Mouse (Mus musculus) heart, embryonic 13.5 days (tissue): Measurements from ENCODE around the gene Acot1. TPM values are rescaled to one million over a fixed set of nuclear protein-coding genes. Genes with fewer than 3 reads are reported as not detected.
"Not testable (repeated sequence)": the region's sequence is repeated elsewhere in the genome, so short reads cannot be mapped to it uniquely, and the experiment has no call there.

Experiments
- ATAC-seq: fragments of 200-750 bp; cut with Nextera tagmentation; 2 replicates; pipeline ENCODE4 v1.8.0; 2017; ENCODE audit warnings: moderate TSS enrichment; ENCODE audit not compliant: insufficient number of reproducible peaks, low FRiP score, low TSS enrichment; ENCODE audit errors: extremely low read depth
- H3K27ac ChIP-seq: fragments of 300-500 bp; sonication (generic); replicated peaks from 2 replicates; pipeline ENCODE4 v1.5.1; 2015; ENCODE audit warnings: moderate library complexity, mild to moderate bottlenecking, inconsistent platforms
- H3K27me3 ChIP-seq: fragments of 300-500 bp; sonication (generic); replicated peaks from 2 replicates; pipeline ENCODE4 v1.6.1; 2015; ENCODE audit warnings: mild to moderate bottlenecking, inconsistent platforms
- H3K36me3 ChIP-seq: fragments of 300-500 bp; sonication (generic); 2 replicates; pipeline ENCODE4 v1.6.1; 2015; ENCODE audit warnings: mild to moderate bottlenecking, inconsistent platforms
- H3K4me1 ChIP-seq: fragments of 300-500 bp; sonication (generic); 2 replicates; pipeline ENCODE4 v1.6.1; 2015; ENCODE audit warnings: inconsistent platforms
- H3K4me2 ChIP-seq: fragments of 300-500 bp; sonication (generic); 2 replicates; pipeline ENCODE4 v1.6.1; 2015; ENCODE audit warnings: inconsistent platforms, mild to moderate bottlenecking, moderate library complexity
- H3K4me3 ChIP-seq: fragments of 300-500 bp; sonication (generic); 2 replicates; pipeline ENCODE4 v1.5.1; 2015; ENCODE audit warnings: moderate library complexity, mild to moderate bottlenecking, inconsistent platforms
- H3K9ac ChIP-seq: fragments of 300-500 bp; sonication (generic); 2 replicates; pipeline ENCODE4 v1.6.1; 2015; ENCODE audit warnings: inconsistent platforms, mild to moderate bottlenecking, moderate library complexity
- H3K9me3 ChIP-seq: fragments of 300-500 bp; sonication (generic); 2 replicates; pipeline ENCODE4 v1.6.1; 2016; ENCODE audit warnings: inconsistent platforms
- WGBS: fragments of 180-500 bp; shearing (Covaris S2); methylation state at CpG from one replicate; pipeline ENCODE4 v1.1.7; 2015; ENCODE audit warnings: mixed read lengths; 5-methylcytosine and 5-hydroxymethylcytosine counted together
- polyA plus RNA-seq: library from polyadenylated mRNA; unstranded; fragments of >200 nt; fragmentation: Nextera tagmentation; extraction: Ambion mirVana; gene quantifications from 2 replicates; pipeline ENCODE4 v1.2.1, GENCODE M21; 2015

The Acot1 gene
- polyA plus RNA-seq, 1 experiment from 2014 or later, result 22.4 TPM

DNA sequence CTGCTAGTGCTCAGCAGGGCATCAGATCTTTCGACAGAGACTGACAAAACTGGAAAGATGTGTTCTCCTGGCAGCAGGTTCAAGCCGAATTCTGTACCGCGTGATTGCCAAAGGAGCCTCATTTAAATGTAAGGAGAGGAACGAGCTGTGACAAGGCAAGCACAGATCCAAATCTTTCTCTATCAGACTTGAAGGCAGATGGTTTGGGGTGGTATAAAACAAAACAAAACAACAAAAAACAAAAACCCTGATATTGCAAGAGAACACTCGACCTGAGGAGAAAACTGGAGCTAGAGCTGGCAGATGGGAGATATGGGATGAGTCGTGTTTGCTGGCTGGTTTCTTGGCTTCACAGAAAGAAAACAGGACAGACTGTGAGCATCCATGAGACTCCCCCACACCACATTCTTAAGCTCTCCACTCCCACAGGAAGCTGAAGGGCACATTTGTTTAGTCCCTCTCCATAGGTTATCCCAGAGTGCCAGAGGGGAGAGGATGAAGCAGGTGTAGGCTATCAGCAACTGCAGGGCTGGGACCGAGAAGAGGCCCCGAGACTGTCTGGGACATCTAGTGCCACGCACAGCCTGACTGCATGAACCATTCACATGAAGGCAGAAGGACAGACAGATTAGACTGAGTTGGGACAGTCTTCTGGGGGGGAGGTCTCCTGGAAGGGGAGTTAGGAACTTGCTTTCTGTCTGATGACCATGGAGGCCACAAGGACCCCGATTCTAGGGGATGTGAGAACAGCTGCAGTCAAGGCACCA is 10.8 kb upstream of the Acot1 start:
- H3K4me1 ChIP-seq, result peaks cover 29% of the 10 kb centered on the region
- WGBS, result 49% methylated on average over 11 of the region's 11 CpGs
- no peaks in the 10 kb centered on the region for H3K27me3 ChIP-seq
- no peak overlapping the region for H3K9ac ChIP-seq
- H3K4me2 ChIP-seq, result no peak overlapping the region
- peaks cover 18% of the 10 kb centered on the region for H3K9me3 ChIP-seq
- H3K27ac ChIP-seq, result peak overlapping the region; percentile 67
- H3K4me3 ChIP-seq, result no peak overlapping the region
- ATAC-seq, result no peak
- peaks cover 11% of the 10 kb centered on the region for H3K36me3 ChIP-seq

DNA sequence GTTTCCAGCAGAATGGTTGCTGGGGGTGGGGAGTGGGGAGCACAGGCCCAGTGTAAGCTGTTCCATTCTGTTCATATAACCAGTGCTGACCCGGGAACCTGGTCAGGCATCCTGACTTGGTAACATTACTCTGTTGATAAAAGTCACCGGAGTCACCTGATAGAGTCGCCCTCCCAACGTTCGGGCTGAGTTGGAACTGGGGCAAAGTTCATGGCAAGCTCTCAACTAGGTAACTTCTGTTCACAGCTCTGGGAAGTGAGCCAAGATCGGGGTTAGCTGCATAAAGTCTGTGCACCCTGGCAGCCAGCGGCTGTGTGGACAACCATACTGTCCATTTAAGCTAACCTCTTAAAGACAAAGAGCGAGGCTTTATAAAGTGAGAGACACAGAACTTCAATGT is 10.1 kb upstream of the Acot1 start:
- Histone ChIP-seq H3K4me2 (peak overlapping the region; percentile 42), H3K4me1 (peaks cover 29% of the 10 kb centered on the region), H3K9me3 (peaks cover 18% of the 10 kb centered on the region), H3K27ac (peak overlapping the region; percentile 76)
- 20% methylated on average over 8 of the region's 8 CpGs for WGBS
- not testable (repeated sequence) for H3K27me3 ChIP-seq, H3K4me3 ChIP-seq, H3K9ac ChIP-seq, H3K36me3 ChIP-seq
- ATAC-seq, result peak; percentile 61; the same call in 1 of the 2 replicates

GRCm38 (mm10) chr12:84000418-84000817 is 8.9 kb upstream of the Acot1 start:
- no peak for ATAC-seq

DNA sequence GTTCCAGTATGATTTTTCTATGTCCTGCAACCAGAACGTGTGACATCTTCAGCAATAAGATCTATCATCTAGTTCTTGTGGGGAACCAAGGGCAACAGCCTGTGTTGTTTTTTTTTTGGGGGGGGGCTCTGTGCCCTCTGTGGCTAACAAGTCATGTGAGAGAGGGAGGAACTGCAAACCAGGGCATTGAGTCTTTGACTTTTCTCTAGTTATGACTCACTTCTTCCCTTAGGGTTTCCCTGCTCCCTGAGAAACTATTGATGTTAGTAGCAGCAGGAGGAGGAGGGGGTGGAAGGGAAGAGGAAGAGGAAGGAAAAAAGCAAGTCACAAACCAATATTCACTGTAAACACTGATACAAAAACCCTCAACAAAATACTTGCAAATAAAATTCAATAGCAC is 5.4 kb upstream of the Acot1 start:
- peaks cover 14% of the 10 kb centered on the region for H3K9me3 ChIP-seq
- no peaks in the 10 kb centered on the region for H3K36me3 ChIP-seq
- H3K4me2 ChIP-seq, result no peak overlapping the region
- no peak overlapping the region for H3K4me3 ChIP-seq
- WGBS, result 80% methylated on average over 1 of the region's 1 CpGs
- peaks cover 4% of the 10 kb centered on the region; the same call in 1 of the 2 replicates for H3K27me3 ChIP-seq
- peaks cover 26% of the 10 kb centered on the region for H3K4me1 ChIP-seq
- no peak for ATAC-seq
- H3K27ac ChIP-seq, result no peak overlapping the region
- H3K9ac ChIP-seq, result no peak overlapping the region

More at GRCm38 (mm10) chr12:84000418-84000817, 8.9 kb upstream of the Acot1 start:
- Histone ChIP-seq H3K4me3 (no peak overlapping the region), H3K9ac (no peak overlapping the region), H3K36me3 (no peaks in the 10 kb centered on the region), H3K4me2 (no peak overlapping the region), H3K9me3 (peaks cover 18% of the 10 kb centered on the region), H3K4me1 (peaks cover 29% of the 10 kb centered on the region), H3K27ac (peak overlapping the region; percentile 76), H3K27me3 (no peaks in the 10 kb centered on the region)
- 44% methylated on average over 3 of the region's 3 CpGs for WGBS

DNA sequence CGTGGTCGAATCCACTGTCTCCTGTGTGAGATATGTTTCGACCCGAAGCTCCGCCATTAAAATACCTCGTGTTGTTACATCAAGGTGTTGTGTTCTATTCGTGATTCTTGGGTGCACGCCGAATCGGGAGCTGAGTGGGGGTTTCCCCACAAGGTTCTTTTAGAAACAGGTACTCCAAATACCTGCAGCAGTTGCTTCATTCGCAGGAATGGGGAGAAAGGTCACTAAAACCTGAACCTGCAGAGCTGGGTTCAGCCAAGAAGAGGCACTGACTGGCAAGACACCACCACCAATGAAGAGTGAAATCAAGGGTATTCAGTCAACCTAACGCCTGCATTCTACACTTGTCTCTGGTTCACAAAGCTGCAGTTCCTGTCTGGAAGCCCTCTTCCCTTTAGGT is 1.0 kb upstream of the Acot1 start:
- WGBS, result 84% methylated on average over 12 of the region's 12 CpGs

GRCm38 (mm10) chr12:84008729-84009128 is 561 bp upstream of the Acot1 start:
- Histone ChIP-seq H3K4me3 (peak overlapping the region; percentile 57), H3K27ac (peak overlapping the region; percentile 67), H3K4me2 (peak overlapping the region; percentile 71), H3K4me1 (peaks cover 26% of the 10 kb centered on the region), H3K36me3 (no peaks in the 10 kb centered on the region), H3K9me3 (no peaks in the 10 kb centered on the region), H3K9ac (peak overlapping the region; percentile 80), H3K27me3 (peaks cover 4% of the 10 kb centered on the region; the same call in 1 of the 2 replicates)
- ATAC-seq, result no peak
- 56% methylated on average over 8 of the region's 8 CpGs for WGBS

More for the DNA sequence above, 1.0 kb upstream of the Acot1 start:
- H3K27ac ChIP-seq, result no peak overlapping the region
- H3K9ac ChIP-seq, result 0 out of 2 replicates have a peak overlapping the region, but pooled peaks have one; percentile 80
- peaks cover 26% of the 10 kb centered on the region for H3K4me1 ChIP-seq
- H3K9me3 ChIP-seq, result no peaks in the 10 kb centered on the region
- H3K4me2 ChIP-seq, result 0 out of 2 replicates have a peak overlapping the region, but pooled peaks have one; percentile 71
- no peak for ATAC-seq
- peaks cover 4% of the 10 kb centered on the region; the same call in 1 of the 2 replicates for H3K27me3 ChIP-seq
- no peaks in the 10 kb centered on the region for H3K36me3 ChIP-seq
- H3K4me3 ChIP-seq, result no peak overlapping the region

- H3K4me2 ChIP-seq, result peak overlapping the region; percentile 71
- no peak for ATAC-seq
- peak overlapping the region; percentile 57 for H3K4me3 ChIP-seq
- H3K36me3 ChIP-seq, result peaks cover 4% of the 10 kb centered on the region
- no peak overlapping the region for H3K27ac ChIP-seq
- peaks cover 4% of the 10 kb centered on the region; the same call in 1 of the 2 replicates for H3K27me3 ChIP-seq
- peaks cover 26% of the 10 kb centered on the region for H3K4me1 ChIP-seq
- no peaks in the 10 kb centered on the region for H3K9me3 ChIP-seq
- H3K9ac ChIP-seq, result peak overlapping the region; percentile 80
- WGBS, result 76% methylated on average over 3 of the region's 3 CpGs
Observed at GRCm38 (mm10) chr12:84010201-84010600, 911 bp downstream of the Acot1 start.

DNA sequence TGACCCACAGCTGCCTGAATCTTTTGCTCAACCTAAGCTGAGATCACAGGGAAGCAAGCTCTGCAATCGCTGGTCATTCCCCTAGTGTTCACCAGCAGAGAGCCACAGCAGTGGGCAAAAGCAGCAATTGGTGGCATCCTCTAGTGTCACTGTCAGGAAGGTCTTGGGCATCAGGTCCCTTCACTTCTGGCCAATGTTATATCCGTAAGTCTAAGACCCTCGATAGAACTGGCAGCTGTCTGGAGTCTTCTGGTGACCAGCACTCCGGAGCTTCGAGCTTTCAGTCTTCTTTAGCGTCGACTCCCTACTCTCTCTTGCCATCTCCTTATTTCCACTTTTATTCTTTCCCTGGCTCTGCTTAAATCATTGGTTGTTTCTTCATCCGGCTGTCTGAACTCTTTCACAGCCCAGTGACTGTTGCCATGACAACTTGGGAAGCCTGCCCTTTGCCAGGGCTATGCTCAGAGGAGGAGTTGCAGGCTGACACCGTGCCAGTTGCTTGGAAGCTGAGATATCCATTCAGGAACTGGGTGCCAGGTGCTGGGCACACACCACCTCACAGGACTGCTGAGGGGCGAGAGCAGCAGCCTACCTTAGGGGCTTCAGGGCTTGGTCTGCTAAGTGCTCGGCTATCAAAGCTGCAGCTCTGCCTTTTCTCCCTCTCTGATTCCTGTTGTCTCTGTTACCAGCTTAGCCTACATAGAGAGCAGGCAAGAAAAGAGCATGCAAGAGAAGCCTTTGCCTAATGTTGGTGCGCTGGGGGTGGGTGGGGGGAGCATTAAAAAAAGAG is 2.2 kb downstream of the Acot1 start:
- peaks cover 4% of the 10 kb centered on the region; the same call in 1 of the 2 replicates for H3K27me3 ChIP-seq
- no peak for ATAC-seq
- H3K36me3 ChIP-seq, result peaks cover 10% of the 10 kb centered on the region
- 56% methylated on average over 12 of the region's 12 CpGs for WGBS
- no peak overlapping the region for H3K9ac ChIP-seq
- H3K4me1 ChIP-seq, result peaks cover 26% of the 10 kb centered on the region
- peak overlapping the region; percentile 57 for H3K4me3 ChIP-seq
- H3K27ac ChIP-seq, result no peak overlapping the region
- H3K4me2 ChIP-seq, result peak overlapping the region; percentile 71
- no peaks in the 10 kb centered on the region for H3K9me3 ChIP-seq

GRCm38 (mm10) chr12:84013130-84013529 is 3.8 kb downstream of the Acot1 start:
- whole genome bisulfite sequencing, result 66% methylated on average over 6 of the region's 6 CpGs
- Histone ChIP-seq H3K4me2 (no peak overlapping the region), H3K36me3 (peaks cover 14% of the 10 kb centered on the region), H3K9ac (no peak overlapping the region), H3K4me1 (peaks cover 26% of the 10 kb centered on the region), H3K4me3 (no peak overlapping the region), H3K27me3 (peaks cover 4% of the 10 kb centered on the region; the same call in 1 of the 2 replicates), H3K9me3 (no peaks in the 10 kb centered on the region), H3K27ac (no peak overlapping the region)
- no peak for ATAC-seq

- 88% methylated on average over 7 of the region's 7 CpGs for WGBS
- Histone ChIP-seq H3K36me3 (peaks cover 14% of the 10 kb centered on the region), H3K9me3 (no peaks in the 10 kb centered on the region), H3K4me3 (no peak overlapping the region), H3K4me1 (peaks cover 21% of the 10 kb centered on the region), H3K27ac (no peak overlapping the region), H3K27me3 (no peaks in the 10 kb centered on the region), H3K9ac (no peak overlapping the region), H3K4me2 (no peak overlapping the region)
- ATAC-seq, result no peak
Observed at GRCm38 (mm10) chr12:84013701-84014100, 4.4 kb downstream of the Acot1 start.

GRCm38 (mm10) chr12:84020528-84020927 is 11.2 kb downstream of the Acot1 start:
- not testable (repeated sequence) for H3K27me3 ChIP-seq, H3K9ac ChIP-seq, H3K36me3 ChIP-seq, H3K9me3 ChIP-seq, H3K4me3 ChIP-seq
- H3K4me1 ChIP-seq, result peaks cover 16% of the 10 kb centered on the region
- 0 out of 2 replicates have a peak overlapping the region, but pooled peaks have one; percentile 43 for H3K27ac ChIP-seq
- peak; percentile 51; the same call in 1 of the 2 replicates for ATAC-seq
- peak overlapping the region; percentile 16 for H3K4me2 ChIP-seq
- WGBS, result 14% methylated on average over 7 of the region's 7 CpGs
